Mouse (Mus musculus): Measurements from ENCODE around the gene Gm42791.

The Gm42791 gene

DNA sequence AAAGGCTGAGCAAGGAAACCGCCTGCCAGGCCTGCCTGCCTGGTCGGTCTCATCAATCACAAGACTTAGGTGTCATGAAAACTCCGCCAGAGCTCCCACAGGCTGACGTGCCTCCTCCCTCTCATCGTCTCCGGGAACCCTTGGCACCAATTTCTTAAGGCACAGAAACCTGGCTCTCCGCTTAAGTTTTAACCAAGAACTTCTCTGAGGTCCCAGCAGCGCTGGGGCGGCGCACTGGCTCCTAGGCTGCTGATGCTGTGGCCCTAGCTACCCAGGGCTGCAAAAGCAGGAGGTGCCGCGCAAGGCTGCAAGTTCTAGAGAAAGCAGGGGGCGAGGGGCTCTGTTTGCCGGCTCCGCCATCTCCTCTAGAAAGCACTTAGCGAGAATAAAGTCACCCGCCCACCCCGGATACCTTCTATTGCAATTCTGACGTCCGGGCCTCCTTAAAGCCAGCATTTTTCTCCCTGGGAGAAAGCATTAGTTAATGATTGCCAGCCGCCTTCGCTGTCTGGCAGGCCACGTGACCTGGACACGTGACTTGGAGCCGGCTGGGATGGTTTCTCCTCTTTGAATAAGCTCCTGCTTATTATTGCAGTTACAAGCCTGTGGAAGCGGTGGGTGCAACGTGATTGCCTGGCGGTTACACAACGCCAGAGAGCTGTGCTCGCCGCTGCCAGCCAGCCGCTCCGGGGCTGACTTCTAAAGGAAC lies at the start of gene Gm42791:
Gene Gm42791 (minus strand): TSS at position 442 of the 709 bp plus-strand sequence.
- peak; percentile 100 for DNase-seq

GRCm38 (mm10) chr5:149044067-149044466 lies 49.1 kb upstream of the Gm42791 start:
- no peak for DNase-seq

DNA sequence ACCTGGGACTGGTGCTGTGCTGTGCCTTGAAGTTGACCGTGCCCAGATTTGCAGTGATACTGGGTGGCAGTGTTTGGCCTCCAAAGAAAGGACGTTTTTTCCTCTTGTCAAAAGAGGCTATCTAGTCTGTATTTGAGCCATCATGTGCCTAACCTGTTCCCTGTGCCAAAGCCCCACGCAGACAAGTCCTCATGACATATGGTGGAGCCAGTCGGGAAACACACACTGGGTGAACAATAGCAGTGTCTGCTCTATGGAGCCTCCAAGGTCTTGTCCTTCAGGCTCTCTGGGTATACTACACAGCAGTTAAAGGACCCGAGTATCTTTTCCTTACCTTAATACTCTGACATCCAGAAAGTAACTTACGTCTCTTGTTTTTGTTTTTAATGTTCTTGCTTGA lies 48.3 kb upstream of the Gm42791 start:
- peak; percentile 62 for DNase-seq

- DNase-seq = peak; percentile 87
Observed at GRCm38 (mm10) chr5:149039825-149040224, 44.9 kb upstream of the Gm42791 start.

- DNase-seq = peak; percentile 96
Observed at GRCm38 (mm10) chr5:149037729-149038128, 42.8 kb upstream of the Gm42791 start.

DNA sequence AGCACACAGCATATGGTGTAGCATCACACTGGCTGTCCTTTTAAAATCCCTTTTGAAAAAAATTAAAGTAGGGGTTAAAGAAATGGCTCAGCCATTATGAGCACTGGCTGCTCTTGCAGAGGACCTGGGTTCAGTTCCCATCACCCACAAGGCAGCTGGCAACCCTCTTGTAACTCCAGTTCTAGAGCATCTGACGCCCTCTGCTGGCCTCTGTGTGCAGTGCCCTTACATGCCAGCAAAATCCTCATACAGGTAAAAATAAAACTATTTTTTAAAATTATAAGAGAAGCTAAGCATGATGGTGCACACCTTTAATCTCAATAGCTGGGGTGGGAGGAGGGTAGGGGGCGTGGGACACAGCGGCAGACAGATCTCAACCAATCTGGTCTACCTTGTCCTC lies 42.0 kb upstream of the Gm42791 start:
- no peak for DNase-seq

DNA sequence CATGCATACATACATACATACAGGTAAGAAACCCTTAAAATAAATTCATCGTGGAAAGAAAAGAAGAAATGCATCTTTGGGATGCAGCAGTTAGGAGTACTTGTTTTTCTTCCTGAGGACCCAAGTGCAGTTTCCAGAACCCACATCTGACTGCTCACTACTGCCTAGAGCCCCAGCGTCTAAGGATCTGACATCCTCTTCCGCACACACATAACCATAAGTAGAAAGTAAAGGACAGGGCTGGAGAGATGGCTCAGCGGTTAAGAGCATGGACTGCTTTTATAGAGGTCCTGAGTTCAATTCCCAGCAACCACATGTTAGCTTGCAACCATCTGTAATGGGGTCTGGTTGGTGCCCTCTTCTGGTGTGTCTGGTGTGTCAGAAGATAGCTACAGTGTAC lies 37.5 kb upstream of the Gm42791 start:
- peak; percentile 66 for DNase-seq

DNA sequence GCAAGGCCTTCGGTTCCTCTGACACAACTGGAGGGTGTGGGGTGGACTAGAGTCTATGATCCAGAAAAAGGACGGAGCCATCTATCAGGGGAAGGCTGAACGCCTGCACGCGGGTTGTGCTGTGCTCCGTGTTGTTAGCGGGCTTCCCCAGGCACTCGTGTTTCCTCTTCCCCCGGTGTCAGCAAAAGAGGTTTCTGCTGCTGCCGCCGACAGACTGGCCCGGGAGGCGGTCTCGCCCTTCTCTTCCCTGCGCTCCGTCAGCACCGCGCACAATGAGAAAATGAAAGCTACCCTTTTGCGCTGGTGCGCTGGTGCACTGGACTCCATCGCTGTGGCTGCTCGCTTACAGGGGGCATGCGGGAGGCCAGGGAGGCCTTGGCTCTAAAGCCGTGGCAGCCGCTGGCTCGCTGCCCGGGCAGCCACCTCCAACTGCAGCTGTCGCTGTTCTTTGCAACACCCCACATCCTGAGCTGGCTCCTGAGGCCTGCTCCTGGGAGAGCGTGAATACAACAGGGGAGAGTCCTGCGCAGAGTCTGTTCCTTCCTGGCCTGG lies 36.3 kb upstream of the Gm42791 start:
- DNase-seq = peak; percentile 98

DNA sequence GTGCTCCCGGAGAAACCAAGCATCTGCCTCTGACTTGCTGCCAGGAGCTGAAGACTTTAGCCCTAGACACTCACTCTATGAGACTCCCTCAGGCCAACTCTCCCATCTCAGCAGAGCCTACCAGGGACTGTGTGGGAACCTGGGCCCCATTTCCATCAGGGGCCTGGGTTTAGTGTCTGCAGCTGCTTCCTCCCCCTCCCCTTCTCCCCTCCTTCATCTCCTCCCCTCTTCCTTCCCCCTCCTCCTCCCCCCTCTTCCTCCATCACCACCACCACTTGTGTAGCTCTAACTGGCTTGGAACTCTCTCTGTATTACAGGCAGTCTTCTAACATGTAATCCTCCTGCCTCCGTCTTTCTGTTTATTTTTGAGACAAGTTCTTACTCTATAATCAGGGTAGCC lies 35.2 kb upstream of the Gm42791 start:
- peak; percentile 76 for DNase-seq

DNA sequence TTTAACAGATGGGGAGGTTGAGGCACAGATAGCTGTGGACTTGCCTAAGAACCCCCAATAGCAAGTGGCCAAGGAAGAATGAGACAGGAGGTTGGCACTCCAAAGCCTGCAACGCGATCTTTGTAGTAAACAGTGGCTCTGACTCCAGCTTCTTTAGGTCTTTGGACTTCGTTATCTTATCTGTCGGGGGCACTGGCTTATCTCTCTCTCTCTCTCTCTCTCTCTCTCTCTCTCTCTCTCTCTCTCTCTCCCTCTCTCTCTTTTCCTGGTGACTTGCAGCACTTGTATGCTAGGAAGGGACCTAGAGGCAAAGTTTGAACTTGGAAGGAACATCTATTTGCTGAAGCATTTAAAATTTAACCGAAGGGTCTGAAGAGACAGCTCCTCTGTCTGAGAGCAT lies 33.4 kb upstream of the Gm42791 start:
- no peak for DNase-seq

DNA sequence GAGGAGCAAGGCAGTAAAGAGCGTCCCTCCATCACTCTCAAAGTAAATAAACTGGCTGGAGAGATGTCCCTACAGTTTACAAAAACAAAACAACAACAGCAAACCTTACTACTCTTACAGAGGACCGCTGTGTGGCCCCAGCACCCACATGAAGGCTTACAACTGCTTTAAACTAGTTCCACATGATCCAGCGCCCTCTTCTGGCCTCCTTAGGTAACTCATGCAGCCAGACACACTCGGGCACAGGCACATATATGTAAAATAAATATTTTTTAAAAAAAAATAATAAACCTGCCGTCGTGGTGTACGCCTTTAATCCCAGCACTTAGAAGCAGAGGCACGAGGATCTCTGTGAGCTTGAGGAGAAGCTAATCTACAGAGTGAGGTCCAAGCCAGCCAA lies 32.4 kb upstream of the Gm42791 start:
- DNase-seq = peak; percentile 67

DNA sequence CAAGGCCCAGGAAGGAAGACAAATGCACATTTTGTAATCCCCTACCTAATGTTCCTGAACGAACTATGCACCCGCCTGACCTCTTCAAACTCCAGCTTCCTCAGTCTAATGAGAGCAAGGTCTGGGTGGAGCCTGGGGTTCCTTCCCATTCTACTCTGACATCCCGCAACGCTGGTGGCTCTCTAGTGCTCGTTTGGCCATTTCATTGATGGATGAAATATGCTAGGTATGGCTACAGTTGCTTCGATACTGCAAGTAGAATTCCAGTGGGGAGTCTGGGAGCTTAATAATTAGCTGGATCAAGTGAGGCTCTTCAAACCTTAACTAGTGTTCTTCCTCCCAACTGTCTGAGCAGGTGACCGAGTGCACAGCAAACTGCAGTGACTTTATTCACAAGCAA lies 26.2 kb upstream of the Gm42791 start:
- no peak for DNase-seq

DNA sequence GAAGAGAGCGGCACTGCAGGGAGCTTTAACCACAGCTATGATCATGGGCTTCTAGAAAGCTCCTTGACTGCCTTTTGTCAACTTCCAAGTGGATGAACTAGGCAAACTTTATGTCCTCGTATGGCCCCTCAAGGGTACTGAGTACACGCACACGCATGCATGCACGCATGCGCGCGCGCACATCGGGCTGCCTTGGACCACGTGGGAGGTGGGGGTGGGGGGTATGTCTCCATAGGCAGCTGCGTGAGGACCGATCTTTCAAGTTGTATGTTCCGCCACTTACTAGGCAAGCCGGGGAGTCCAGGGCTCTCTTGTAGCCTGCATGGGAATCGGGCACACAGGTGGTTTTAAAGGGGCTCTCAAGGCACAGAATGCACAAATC lies 25.7 kb upstream of the Gm42791 start:
- DNase-seq = no peak

GRCm38 (mm10) chr5:149020059-149020680 lies 25.2 kb upstream of the Gm42791 start:
- peak; percentile 91 for DNase-seq

- no peak for DNase-seq
Observed at GRCm38 (mm10) chr5:149017666-149018415, 22.9 kb upstream of the Gm42791 start.

- peak; percentile 69 for DNase-seq
Observed at GRCm38 (mm10) chr5:149017181-149017580, 22.2 kb upstream of the Gm42791 start.

DNA sequence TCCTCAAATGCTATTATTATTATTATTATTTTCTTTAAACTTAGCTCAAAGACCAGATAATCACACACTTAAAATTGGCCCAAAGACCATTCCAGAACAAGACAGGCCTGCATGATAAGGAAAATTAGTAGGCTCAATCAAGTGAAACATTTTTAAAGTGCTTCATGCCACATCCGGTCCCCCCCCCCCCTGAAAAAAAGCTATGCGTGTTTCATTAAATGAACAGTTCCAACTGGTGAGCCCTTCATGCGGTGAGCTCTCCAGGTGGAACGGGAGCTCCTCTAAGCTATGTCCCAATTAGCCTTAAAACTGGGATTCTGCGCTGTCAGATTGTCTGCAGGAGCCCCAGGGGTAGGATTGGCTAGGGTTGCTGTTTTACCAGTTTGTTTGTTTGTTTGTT lies 21.3 kb upstream of the Gm42791 start:
- DNase-seq = peak; percentile 69

- peak; percentile 91 for DNase-seq
Observed at GRCm38 (mm10) chr5:149015335-149016201, 20.6 kb upstream of the Gm42791 start.

DNA sequence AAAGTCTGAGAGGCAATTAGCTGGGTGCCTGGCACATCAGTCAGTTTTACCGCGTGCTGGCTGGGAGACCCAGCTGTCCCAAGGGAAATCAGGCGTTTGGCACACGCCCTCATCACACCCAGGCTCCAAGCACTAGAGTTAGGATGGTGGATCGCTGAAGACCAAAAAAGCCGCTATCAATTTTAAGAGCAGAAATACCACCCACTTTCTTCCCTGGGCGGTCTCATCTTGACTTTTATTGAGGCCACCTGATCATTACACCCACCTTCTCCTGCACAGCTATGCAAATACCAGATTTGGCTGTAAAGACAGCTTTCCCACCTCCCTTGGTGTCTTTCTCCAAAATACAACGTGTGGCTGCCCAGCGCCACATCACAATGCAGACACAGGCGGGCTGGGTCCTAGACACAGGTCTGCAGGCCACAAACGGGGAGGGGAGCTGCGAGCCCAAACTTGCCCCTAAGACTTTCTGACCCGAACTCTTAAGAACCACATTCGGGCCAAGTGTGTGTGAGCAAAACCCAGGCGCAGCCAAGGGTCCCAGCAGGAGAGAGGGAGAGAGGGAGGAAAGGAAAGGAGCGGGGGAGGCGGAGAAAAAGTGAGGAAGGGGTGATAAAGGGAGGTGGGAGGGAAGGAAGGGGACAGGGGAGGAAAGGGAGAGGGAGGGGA lies 19.8 kb upstream of the Gm42791 start:
- DNase-seq = peak; percentile 90

DNA sequence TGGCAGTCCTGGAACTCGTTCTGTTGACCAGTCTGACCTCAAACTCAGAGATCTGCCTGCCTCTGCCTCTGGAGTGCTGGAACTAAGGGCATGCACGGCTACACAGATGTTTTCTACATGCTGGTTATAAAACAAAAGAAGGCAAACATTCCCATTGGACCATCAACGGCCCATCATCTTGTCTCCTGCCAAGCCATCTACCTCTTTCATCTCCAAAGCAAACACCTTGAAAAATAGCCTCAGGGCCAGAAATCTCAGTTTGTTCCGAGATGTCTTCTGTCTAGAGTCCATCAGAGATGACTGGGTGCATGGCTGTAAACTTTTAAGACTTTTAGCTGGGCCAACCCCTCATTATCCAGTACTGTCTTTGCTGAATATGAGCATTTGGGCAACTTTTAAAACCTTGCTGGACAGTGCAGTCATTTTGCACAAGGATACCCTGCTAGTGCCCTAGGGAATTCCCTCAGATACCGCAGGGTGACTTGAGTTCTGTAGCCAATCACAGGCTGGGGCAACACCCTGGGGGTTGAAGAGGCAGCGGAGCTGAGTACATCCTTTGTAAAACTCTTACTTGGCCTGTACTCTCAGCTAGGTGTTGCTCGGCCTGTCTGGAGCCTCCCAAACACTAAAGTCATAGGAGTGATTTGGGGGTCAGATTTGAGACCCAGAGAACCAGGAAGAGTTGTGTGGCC lies 19.0 kb upstream of the Gm42791 start:
- peak; percentile 85 for DNase-seq

GRCm38 (mm10) chr5:149009111-149009510 lies 14.2 kb upstream of the Gm42791 start:
- DNase-seq = no peak

DNA sequence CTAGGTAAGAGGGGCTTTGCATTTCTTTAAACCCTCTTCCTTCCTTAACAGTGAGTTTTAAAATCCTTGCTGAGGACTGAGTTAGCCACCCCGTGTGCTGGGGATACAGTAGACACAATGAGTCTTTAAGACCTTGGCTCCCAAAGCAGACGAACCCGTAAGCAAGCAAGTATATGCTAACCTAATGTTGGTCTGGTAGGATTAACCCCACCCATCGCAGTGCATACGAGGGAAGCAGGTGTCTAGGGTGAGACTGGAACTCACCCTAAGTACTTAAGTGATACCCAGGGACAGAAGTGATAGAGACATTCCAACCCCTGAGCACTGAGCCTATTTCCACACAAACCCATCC lies 12.3 kb upstream of the Gm42791 start:
- DNase-seq = peak; percentile 93

All from heart, adult 11 months (tissue).